Mouse (Mus musculus) T-cell, adult 66 days (primary cell): Measurements from ENCODE around the gene Tnp1. TPM values are rescaled to one million over a fixed set of nuclear protein-coding genes. Genes with fewer than 3 reads are reported as not detected.

Source experiments
- total RNA-seq, 2 experiments: library from RNA; stranded (reverse); gene quantifications; 3 replicates in 1 of 2; 4 replicates in 1 of 2; pipeline ENCODE4 v1.2.4; 2023

Gene Tnp1
- total RNA-seq: not detected

GRCm38 (mm10) chr1:73015731-73016130 is at the start of gene Tnp1:
Gene Tnp1 (minus strand): TSS chr1:73015909.

Other genes starting within 250 kb of the Tnp1 start
- not detected for gene Igfbp2, start 191.4 kb downstream of the Tnp1 start, total RNA-seq
- under 1 TPM in 1 of 2 experiments, not detected in 1; 0.12 TPM for gene Igfbp5, start 141.0 kb downstream of the Tnp1 start, total RNA-seq